Mouse (Mus musculus) heart, adult 18-20 months (tissue): ENCODE data around the gene Gpn3. TPM values are rescaled to one million over a fixed set of nuclear protein-coding genes. Genes with fewer than 3 reads are reported as not detected.
A peak's percentile ranks its signal among the peaks of the same experiment; 100 is the strongest.

Experiments used
- DNase-seq, 2 experiments: peaks; one replicate each; pipeline ENCODE4 v3.0.0; 2021 to 2022; ENCODE audit warnings: mixed read lengths in 1 of 2
- total RNA-seq, 2 experiments: library from RNA; stranded (reverse); gene quantifications; 2 replicates each; pipeline ENCODE4 v1.2.3; 2021

Gene Gpn3
- total RNA-seq, 2 experiments from 2014 or later, result 31.8 to 33.0 TPM

- DNase-seq, result no peak
Measured at GRCm38 (mm10) chr5:122421271-122422068, 49.8 kb downstream of the Gpn3 start, which contains the start of gene Anapc7. Anapc7 (plus strand) TSS chr5:122421693.

- DNase-seq, result peak; percentile 92 to 97
Measured at GRCm38 (mm10) chr5:122422071-122422964, 50.6 kb downstream of the Gpn3 start.

GRCm38 (mm10) chr5:122423083-122423482, 51.4 kb downstream of the Gpn3 start:
- no peak for DNase-seq

- no peak for DNase-seq
Measured at GRCm38 (mm10) chr5:122425550-122425949, 53.9 kb downstream of the Gpn3 start.

- DNase-seq, result no peak
Measured at GRCm38 (mm10) chr5:122430036-122430775, 58.5 kb downstream of the Gpn3 start.

GRCm38 (mm10) chr5:122431221-122431620, 59.5 kb downstream of the Gpn3 start:
- DNase-seq, result no peak

Other genes with a start within 250 kb of the Gpn3 start
- gene Ccdc63, start 231.1 kb upstream of the Gpn3 start, total RNA-seq, result not detected
- 100 to 1,000 TPM; 105 to 113 TPM for gene Ppp1cc, start 213.6 kb upstream of the Gpn3 start, total RNA-seq
- gene Hvcn1, start 165.1 kb upstream of the Gpn3 start, total RNA-seq, result 1 to 10 TPM; 1.7 to 6.8 TPM
- 1 to 10 TPM; 2.8 to 4.9 TPM for gene Tctn1, start 107.4 kb upstream of the Gpn3 start, total RNA-seq
- 100 to 1,000 TPM; 112 to 135 TPM for gene Pptc7, start 87.5 kb upstream of the Gpn3 start, total RNA-seq
- gene Rad9b, start 17.6 kb upstream of the Gpn3 start, total RNA-seq, result 1 to 10 TPM in 1 of 2 experiments, under 1 TPM in 1; 0.52 to 2.1 TPM
- 100 to 1,000 TPM in 1 of 2 experiments, 10 to 100 TPM in 1; 99.3 to 111 TPM for gene Vps29, start 17.5 kb upstream of the Gpn3 start, total RNA-seq
- gene Fam216a, start 488 bp downstream of the Gpn3 start, total RNA-seq, result 10 to 100 TPM in 1 of 2 experiments, 1 to 10 TPM in 1; 9.7 to 11.9 TPM
- gene Arpc3, start 20.0 kb downstream of the Gpn3 start, total RNA-seq, result 10 to 100 TPM; 92.8 to 97.7 TPM
- 10 to 100 TPM; 31.8 to 32.4 TPM for gene Anapc7, start 49.8 kb downstream of the Gpn3 start, total RNA-seq
- gene Atp2a2, start 130.3 kb downstream of the Gpn3 start, total RNA-seq, result over 10,000 TPM; 12,284 to 12,648 TPM
- 10 to 100 TPM; 68.8 to 69.9 TPM for gene Ift81, start 242.6 kb downstream of the Gpn3 start, total RNA-seq